ENCODE assay signal across 8 mouse cellular contexts in the genomic region with DNA sequence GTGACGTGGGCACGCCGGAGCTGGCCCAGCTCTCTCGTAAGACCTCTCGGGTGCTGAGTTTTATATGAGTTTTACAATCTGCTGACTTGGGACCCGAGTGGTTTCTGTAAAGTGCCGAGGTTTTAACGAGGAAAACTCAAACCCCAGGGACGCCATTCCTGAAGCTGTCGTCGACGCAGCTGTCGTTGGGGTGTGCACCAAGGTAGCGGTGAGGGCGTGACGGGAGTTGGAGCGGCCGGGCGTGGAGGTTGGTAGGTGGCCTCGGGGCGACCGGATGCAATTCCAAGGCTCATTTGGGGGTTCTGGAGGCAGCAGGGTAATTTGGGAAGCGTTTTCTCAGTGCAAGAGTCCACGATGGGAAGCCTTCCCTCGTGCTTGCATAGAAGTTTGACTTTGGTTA. TPM values are rescaled to one million over a fixed set of nuclear protein-coding genes. Genes with fewer than 3 reads are reported as not detected.
DNase-seq lines count a peak whose midpoint lies in the region; ATAC-seq and TF ChIP-seq lines count a peak whose summit lies in the region.
"Not testable (repeated sequence)": the region's sequence is repeated elsewhere in the genome, so short reads cannot be mapped to it uniquely, and the experiment has no call there.

No protein-coding gene starts in this region.

- TF ChIP-seq EP300 in ES-Bruce4 (IDR thresholded peaks at IDR 0.05; ENCODE audit: insufficient read depth, low read depth, low read length): not testable (repeated sequence)

- peak; percentile 18 for DNase-seq in large intestine, adult 2 months (ENCODE audit: low read depth, low spot score)
- not testable (repeated sequence) for DNase-seq in lung, adult 2 months; thymus, adult 2 months
- peak; percentile 28 for DNase-seq in naive thymus-derived CD4-positive, alpha-beta T cell, adult 2 months (ENCODE audit: low read depth)

- H3K4me1 ChIP-seq in ES-Bruce4 (ENCODE audit: control insufficient read depth, insufficient read depth, low read length); cortical plate, adult 2 months (ENCODE audit: control insufficient read depth, insufficient read depth, low read length); forebrain, embryonic 16.5 days (replicated peaks; ENCODE audit: control insufficient read depth, insufficient read depth, low read length); hindbrain, embryonic 12.5 days; lung, adult 2 months (ENCODE audit: control insufficient read depth, insufficient read depth, low read length); thymus, adult 2 months (replicated peaks; ENCODE audit: control insufficient read depth, insufficient read depth, low read length): not testable (repeated sequence)

- H3K9me3 ChIP-seq in ES-Bruce4 (replicated peaks; ENCODE audit: control insufficient read depth, insufficient read depth, low read length, poor library complexity, severe bottlenecking); forebrain, embryonic 16.5 days (ENCODE audit: control insufficient read depth, low read length); hindbrain, embryonic 12.5 days (replicated peaks): not testable (repeated sequence)

- peak overlapping the region; percentile 85; the same call in 1 of the 2 replicates for H3K9ac ChIP-seq in ES-Bruce4 (ENCODE audit: low read depth, poor library complexity, severe bottlenecking)
- peak overlapping the region; percentile 65 for H3K9ac ChIP-seq in forebrain, embryonic 16.5 days (replicated peaks; ENCODE audit: low read depth, low read length)
- H3K9ac ChIP-seq in hindbrain, embryonic 12.5 days: peak overlapping the region; percentile 64

- TF ChIP-seq POLR2A in ES-Bruce4 (IDR thresholded peaks at IDR 0.05; ENCODE audit: insufficient read depth, low read length); cortical plate, adult 2 months (IDR thresholded peaks at IDR 0.05; ENCODE audit: extremely low read depth, insufficient read depth, low read length); lung, adult 2 months (IDR thresholded peaks at IDR 0.05; ENCODE audit: borderline replicate concordance, extremely low read depth, low read depth, low read length); thymus, adult 2 months (IDR thresholded peaks at IDR 0.05; ENCODE audit: control insufficient read depth, extremely low read depth, insufficient read depth, low read length, poor library complexity): not testable (repeated sequence)

- H3K27me3 ChIP-seq in ES-Bruce4 (ENCODE audit: control insufficient read depth, insufficient read depth, low read length, poor library complexity, severe bottlenecking); forebrain, embryonic 16.5 days (replicated peaks; ENCODE audit: control insufficient read depth, insufficient read depth, low read length); hindbrain, embryonic 12.5 days; thymus, adult 2 months (ENCODE audit: control insufficient read depth, insufficient read depth, low read length): not testable (repeated sequence)

- peak; percentile 4; the same call in 1 of the 2 replicates for ATAC-seq in forebrain, embryonic 16.5 days
- ATAC-seq in hindbrain, embryonic 12.5 days (ENCODE audit: low FRiP score): 0 out of 2 replicates have a peak, but pooled peaks have one; percentile 3

- TF ChIP-seq CTCF in ES-Bruce4 (IDR thresholded peaks at IDR 0.05; ENCODE audit: low read depth, low read length); cortical plate, adult 2 months (IDR thresholded peaks at IDR 0.05; ENCODE audit: extremely low read depth, insufficient read depth, low read length); lung, adult 2 months (IDR thresholded peaks at IDR 0.05; ENCODE audit: insufficient read depth, low read length); thymus, adult 2 months (IDR thresholded peaks at IDR 0.05; ENCODE audit: borderline replicate concordance, control insufficient read depth, extremely low read depth, insufficient read depth, low read length, poor library complexity): not testable (repeated sequence)

- peak overlapping the region; percentile 70 for H3K4me3 ChIP-seq in ES-Bruce4 (ENCODE audit: low read depth, low read length)
- H3K4me3 ChIP-seq in cortical plate, adult 2 months (ENCODE audit: insufficient read depth, low read length): peak overlapping the region; percentile 47; the same call in 1 of the 2 replicates
- H3K4me3 ChIP-seq in forebrain, embryonic 16.5 days (replicated peaks; ENCODE audit: low read length): peak overlapping the region; percentile 49
- peak overlapping the region; percentile 54 for H3K4me3 ChIP-seq in hindbrain, embryonic 12.5 days
- H3K4me3 ChIP-seq in lung, adult 2 months (replicated peaks; ENCODE audit: extremely low read depth, low read depth, low read length): peak overlapping the region; percentile 23
- H3K4me3 ChIP-seq in thymus, adult 2 months (ENCODE audit: control insufficient read depth, insufficient read depth, low read length): peak overlapping the region; percentile 58

- not testable (repeated sequence) for H3K36me3 ChIP-seq in ES-Bruce4 (ENCODE audit: control insufficient read depth, insufficient read depth, low read length, poor library complexity, severe bottlenecking); forebrain, embryonic 16.5 days (ENCODE audit: control insufficient read depth, insufficient read depth); hindbrain, embryonic 12.5 days; thymus, adult 2 months (ENCODE audit: control insufficient read depth, insufficient read depth, low read length)

- not testable (repeated sequence) for H3K27ac ChIP-seq in ES-Bruce4 (ENCODE audit: insufficient read depth, low read length); cortical plate, adult 2 months (ENCODE audit: insufficient read depth, low read length); forebrain, embryonic 16.5 days (ENCODE audit: low read length); hindbrain, embryonic 12.5 days; thymus, adult 2 months (ENCODE audit: control insufficient read depth, insufficient read depth, low read length)

- H3K4me2 ChIP-seq in forebrain, embryonic 16.5 days (ENCODE audit: low read length): peak overlapping the region; percentile 59
- peak overlapping the region; percentile 59 for H3K4me2 ChIP-seq in hindbrain, embryonic 12.5 days (replicated peaks)

- WGBS in forebrain, embryonic 16.5 days: under 1% methylated on average over 25 of the region's 25 CpGs
- 1% methylated on average over 24 of the region's 25 CpGs for WGBS in hindbrain, embryonic 12.5 days
- WGBS in large intestine, adult 2 months: under 1% methylated on average over 25 of the region's 25 CpGs
- WGBS in lung, adult 2 months: under 1% methylated on average over 25 of the region's 25 CpGs
- WGBS in thymus, adult 2 months: under 1% methylated on average over 25 of the region's 25 CpGs

RNA-seq across cellular contexts. Expression of a gene that starts 14.2 kb away (rescaled TPM):
- polyA plus RNA-seq in ES-Bruce4 (2011; ENCODE audit: insufficient read depth, insufficient read length, low read depth, missing spikeins): 21.6 and 23.9 TPM in 2 replicates
- 67.3 and 70.8 TPM in 2 replicates for polyA plus RNA-seq in cortical plate, adult 2 months (2012; rRNA removed)
- polyA plus RNA-seq in forebrain, embryonic 16.5 days (2015; fragmentation: Nextera tagmentation; extraction: Ambion mirVana): 45.5 and 52.4 TPM in 2 replicates
- 35.1 and 37.5 TPM in 2 replicates for polyA plus RNA-seq in hindbrain, embryonic 12.5 days (2016; fragmentation: Nextera tagmentation; extraction: Ambion mirVana)
- polyA plus RNA-seq in large intestine, adult 2 months (2012; rRNA removed): 22.6 and 30.0 TPM in 2 replicates
- polyA plus RNA-seq in lung, adult 2 months (2012; rRNA removed): 17.0 and 19.1 TPM in 2 replicates
- polyA plus RNA-seq in thymus, adult 2 months (2012; rRNA removed): 11.9 and 13.8 TPM in 2 replicates

RNA-seq across cellular contexts. Expression of a gene that starts 46.5 kb away (rescaled TPM):
- 4.9 and 5.9 TPM in 2 replicates for polyA plus RNA-seq in ES-Bruce4 (2011; ENCODE audit: insufficient read depth, insufficient read length, low read depth, missing spikeins)
- 10.5 and 10.9 TPM in 2 replicates for polyA plus RNA-seq in cortical plate, adult 2 months (2012; rRNA removed)
- polyA plus RNA-seq in forebrain, embryonic 16.5 days (2015; fragmentation: Nextera tagmentation; extraction: Ambion mirVana): 38.2 and 42.6 TPM in 2 replicates
- polyA plus RNA-seq in hindbrain, embryonic 12.5 days (2016; fragmentation: Nextera tagmentation; extraction: Ambion mirVana): 35.5 and 39.7 TPM in 2 replicates
- polyA plus RNA-seq in large intestine, adult 2 months (2012; rRNA removed): 14.0 and 15.0 TPM in 2 replicates
- 2.1 and 3.0 TPM in 2 replicates for polyA plus RNA-seq in lung, adult 2 months (2012; rRNA removed)
- polyA plus RNA-seq in thymus, adult 2 months (2012; rRNA removed): 6.6 and 8.0 TPM in 2 replicates
